Mouse (Mus musculus): ENCODE measurements around the gene Gm9507.
"Not testable (repeated sequence)": the region's sequence is repeated elsewhere in the genome, so short reads cannot be mapped to it uniquely, and the experiment has no call there.

The Gm9507 gene

DNA sequence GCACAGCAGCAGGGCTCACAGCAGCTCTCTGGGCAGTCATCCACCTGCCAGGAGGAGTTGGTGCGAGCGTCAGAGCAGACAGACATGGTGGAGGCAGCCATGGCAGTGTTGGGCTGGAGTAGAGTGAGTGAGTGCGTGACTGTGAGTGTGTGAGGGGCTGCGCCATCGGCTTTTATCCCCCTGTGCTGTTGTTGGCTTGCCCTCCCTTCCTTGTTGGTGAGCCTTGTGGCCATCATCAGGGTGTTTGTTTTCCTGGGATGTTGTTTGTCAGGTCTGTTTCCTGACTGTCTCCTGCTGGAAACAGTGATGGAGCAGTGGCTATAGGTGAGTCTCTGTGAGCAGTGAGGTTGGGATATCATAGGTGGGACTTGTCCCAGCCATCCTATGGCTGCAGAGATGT lies at the start of gene Gm9507:
Gene Gm9507, minus strand, starts transcription at position 101 of the 400 bp plus-strand sequence.
- no peak for DNase-seq

DNA sequence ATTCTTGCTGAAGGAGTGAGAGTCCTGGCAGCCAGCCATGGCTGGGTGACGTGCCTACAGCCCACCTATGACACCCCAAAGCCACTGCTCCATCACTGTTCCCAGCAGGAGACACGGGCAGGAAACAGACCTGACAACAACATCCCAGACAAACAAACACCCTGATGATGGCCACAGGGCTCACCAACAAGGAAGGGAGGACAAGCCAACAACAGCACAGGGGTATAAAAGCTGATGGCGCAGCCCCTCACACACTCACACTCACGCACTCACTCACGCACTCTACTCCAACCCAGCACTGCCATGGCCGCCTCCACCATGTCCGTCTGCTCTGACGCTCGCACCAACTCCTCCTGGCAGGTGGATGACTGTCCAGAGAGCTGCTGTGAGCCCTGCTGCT lies 40.9 kb upstream of the Gm9507 start, which contains the start of gene Gm10318:
Gene Gm10318, plus strand, starts transcription at position 301 of the 400 bp plus-strand sequence.
- DNase-seq: no peak

- no peak for DNase-seq
Observed at GRCm38 (mm10) chr10:77847538-77847937, 35.9 kb upstream of the Gm9507 start.

DNA sequence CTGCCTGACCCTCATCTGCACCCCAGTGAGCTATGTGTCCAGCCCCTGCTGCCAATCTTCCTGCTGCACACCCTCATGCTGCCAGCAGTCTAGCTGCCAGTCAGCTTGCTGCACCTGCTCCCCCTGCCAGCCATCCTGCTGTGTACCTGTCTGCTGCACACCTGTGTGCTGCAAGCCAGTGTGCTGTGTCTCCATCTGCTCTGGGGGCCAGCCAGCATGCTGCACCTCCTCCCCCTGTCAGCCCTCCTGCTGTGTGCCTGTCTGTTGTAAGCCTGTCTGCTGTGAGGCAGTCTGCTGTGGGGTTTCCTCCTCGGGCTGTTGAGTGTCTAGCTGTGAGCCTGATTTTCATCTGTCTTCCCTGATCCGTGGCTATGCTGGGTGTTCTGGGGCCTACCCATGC lies 35.3 kb upstream of the Gm9507 start:
- DNase-seq: no peak

DNA sequence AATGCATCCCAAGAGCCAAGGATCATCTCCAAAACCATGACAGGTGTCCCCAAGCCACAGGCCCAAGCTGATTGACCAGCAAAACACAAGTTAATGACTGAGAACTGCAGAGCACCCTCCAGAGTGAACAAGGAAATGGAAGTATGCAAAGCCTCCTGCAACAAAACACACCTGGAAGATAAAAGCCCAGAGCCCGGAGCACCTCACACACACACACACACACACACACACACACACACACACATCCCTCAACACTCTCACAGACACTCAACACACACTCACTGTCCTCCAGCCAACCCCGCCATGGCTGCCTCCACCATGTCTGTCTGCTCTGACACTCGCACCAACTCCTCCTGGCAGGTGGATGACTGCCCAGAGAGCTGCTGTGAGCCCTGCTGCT lies 34.9 kb upstream of the Gm9507 start, which contains the start of gene Gm36176:
Gene Gm36176, plus strand, starts transcription at position 301 of the 400 bp plus-strand sequence.
- no peak for DNase-seq

- DNase-seq: no peak
Observed at GRCm38 (mm10) chr10:77839006-77839405, 27.4 kb upstream of the Gm9507 start.

DNA sequence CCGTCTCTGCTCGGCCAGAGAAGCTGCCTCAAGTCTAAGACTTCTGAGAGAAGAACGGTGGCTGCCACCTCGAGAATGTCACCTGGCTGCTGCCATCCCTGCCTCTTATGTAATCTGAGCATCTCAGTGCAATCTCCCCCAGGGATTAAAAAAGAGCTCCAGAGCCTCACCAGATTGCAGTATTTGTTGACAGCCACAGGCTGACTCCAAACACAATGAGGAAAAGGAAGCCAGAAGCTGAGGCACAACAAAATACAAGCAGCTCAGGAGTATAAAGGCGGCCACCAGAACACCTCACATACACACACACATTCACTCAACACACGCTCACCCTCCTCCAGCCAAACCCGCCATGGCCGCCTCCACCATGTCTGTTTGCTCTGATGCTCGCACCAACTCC lies 24.0 kb upstream of the Gm9507 start, which contains the start of gene Krtap10-10:
Gene Krtap10-10, plus strand, starts transcription at position 301 of the 400 bp plus-strand sequence.
- no peak for DNase-seq

- no peak for DNase-seq
Observed at GRCm38 (mm10) chr10:77826951-77827350, 15.3 kb upstream of the Gm9507 start, which contains the start of gene Krtap10-4. Gene Krtap10-4, minus strand, starts transcription at chr10:77827095.

GRCm38 (mm10) chr10:77819203-77819602 lies 7.6 kb upstream of the Gm9507 start:
- DNase-seq: no peak

DNA sequence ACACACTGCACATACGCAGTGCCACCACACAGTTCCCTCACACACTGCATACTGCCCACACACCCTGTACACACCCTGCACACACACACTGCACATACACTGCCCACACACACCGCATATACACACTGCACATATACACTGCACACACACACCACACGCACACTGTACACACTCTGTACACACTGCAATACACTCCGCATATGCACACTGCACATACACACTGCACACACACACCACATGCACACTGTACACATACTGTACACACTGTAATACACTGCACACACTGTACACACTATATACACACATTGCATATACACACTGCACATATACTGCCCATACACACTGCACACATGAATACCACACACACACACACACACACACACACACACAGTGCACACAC lies 6.9 kb upstream of the Gm9507 start:
- no peak for DNase-seq

DNA sequence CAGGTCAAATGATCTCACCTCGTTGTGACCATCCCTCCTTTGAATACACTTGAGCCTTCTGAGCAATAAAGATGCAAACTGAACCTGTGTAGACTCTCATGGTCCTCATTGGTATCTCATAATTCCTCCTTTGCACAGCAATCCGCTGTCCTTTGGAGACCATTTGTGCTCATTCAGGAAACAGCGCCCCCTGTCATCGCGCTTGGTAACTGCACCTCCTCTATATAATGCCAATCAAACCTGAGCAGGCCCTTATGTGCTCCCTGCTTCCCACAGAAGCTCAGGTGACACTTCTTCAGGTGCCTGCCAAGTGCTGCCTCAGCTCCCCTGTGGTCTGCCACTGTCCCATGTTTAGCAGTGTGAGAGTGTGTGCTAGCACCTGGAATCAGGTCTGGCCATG lies 3.9 kb upstream of the Gm9507 start:
- DNase-seq: no peak

DNA sequence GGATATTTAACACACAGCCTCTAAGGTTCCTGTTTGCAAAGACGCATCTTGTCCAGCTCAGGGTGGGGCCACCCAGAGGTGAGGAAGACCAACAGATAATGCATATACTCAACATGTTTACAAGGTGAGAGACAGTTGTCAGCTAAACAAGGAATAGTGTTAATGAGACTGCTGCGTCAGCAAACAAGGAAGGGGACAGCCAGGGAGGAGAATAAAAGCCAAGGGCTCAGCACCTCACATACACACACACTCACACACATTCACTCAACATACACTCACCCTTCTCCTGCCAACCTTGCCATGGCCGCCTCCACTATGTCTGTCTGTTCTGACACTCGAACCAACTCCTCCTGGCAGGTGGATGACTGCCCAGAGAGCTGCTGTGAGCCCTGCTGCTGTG lies 2.7 kb upstream of the Gm9507 start, which contains the start of gene Gm2696:
Gene Gm2696, plus strand, starts transcription at position 301 of the 400 bp plus-strand sequence.
- DNase-seq: no peak

GRCm38 (mm10) chr10:77804095-77804494 lies 7.5 kb downstream of the Gm9507 start:
- no peak for DNase-seq

DNA sequence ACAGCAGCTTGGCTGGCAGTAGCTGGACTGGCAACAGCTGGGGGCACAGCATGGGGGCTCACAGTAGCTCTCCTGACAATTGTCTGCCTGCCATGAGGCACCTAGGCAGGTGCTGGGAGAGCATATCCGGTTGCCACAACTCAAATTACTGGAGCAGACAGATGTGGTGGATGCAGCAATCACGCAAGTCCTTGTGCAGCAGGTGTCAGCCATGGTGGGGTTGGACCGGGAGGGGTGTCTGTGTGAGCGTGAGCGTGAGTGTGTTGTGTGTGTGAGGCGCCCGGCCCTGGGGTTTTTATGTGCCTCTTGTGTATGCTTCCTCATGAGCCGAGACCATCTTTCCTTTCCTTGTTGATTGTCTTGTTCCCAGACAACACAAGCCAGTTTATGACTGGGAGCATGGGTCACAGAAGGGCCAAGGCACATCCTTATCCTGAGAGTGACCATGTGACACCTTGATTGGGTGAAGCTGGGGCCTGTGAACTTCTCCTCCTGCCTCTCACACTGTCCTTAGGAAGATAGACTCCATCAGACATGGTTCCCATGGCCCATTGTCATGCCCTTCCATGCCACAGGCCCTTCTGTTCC lies 12.6 kb downstream of the Gm9507 start, which contains the start of gene Gm19668:
Gene Gm19668, minus strand, starts transcription at position 213 of the 588 bp plus-strand sequence.
- no peak for DNase-seq

GRCm38 (mm10) chr10:77798164-77798920 lies 13.3 kb downstream of the Gm9507 start:
- DNase-seq: not testable (repeated sequence)

DNA sequence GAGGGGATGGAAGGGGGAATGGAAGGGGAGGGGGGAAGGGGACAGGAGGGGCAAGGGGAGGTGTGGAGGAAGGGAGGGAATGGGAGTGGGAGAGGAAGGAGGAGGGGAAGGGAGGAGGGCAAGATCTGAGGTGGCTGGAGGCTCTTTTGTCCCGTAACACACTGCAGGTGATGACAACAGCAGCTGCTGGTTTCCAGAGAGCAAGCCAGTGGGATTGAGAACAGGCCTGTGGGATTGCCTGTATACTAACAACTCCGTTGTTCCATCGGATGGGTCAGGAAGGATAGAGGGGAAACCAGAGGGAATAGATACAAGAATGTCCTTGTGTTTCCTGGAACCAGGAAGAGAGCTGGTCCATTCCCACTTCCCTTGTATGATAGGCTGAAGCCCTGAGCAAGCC lies 14.0 kb downstream of the Gm9507 start:
- no peak for DNase-seq

DNA sequence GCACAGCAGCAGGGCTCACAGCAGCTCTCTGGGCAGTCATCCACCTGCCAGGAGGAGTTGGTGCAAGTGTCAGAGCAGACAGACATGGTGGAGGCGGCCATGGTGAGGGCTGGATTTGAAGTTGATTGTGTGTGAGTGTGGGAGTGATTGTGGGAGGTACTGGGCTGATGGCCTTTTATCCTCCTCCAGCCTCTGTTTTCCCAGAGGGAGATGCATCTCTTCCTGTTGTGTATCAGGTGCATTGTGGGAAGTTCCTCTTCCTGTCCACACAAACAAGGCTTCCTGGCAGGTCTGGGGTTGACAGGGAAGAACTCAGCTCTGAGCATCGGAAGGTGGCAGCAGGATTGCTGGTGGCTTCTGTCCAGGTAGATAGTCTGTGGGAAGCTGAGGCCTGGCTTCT lies 16.7 kb downstream of the Gm9507 start, which contains the start of gene Gm9639:
Gene Gm9639, minus strand, starts transcription at position 101 of the 400 bp plus-strand sequence.
- no peak for DNase-seq

DNA sequence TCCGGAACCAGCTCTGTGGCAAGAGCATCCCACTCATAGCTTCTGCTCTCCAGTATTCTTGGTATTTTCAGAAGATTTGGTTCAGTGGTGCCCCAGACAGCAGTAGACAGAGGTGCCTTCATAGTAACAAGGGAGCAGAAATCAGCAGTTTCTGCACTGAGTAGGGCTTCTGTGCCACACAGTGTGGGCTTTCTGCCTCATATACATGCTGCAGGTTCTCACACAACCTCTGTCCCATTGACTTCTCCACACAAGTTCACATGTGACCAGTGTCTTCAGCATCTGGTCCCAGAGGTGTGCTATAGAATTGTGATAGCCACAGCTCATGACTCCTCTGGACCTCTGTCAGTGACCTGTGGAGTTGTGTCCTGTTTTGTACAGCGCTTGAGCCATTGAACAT lies 23.0 kb downstream of the Gm9507 start:
- no peak for DNase-seq

DNA sequence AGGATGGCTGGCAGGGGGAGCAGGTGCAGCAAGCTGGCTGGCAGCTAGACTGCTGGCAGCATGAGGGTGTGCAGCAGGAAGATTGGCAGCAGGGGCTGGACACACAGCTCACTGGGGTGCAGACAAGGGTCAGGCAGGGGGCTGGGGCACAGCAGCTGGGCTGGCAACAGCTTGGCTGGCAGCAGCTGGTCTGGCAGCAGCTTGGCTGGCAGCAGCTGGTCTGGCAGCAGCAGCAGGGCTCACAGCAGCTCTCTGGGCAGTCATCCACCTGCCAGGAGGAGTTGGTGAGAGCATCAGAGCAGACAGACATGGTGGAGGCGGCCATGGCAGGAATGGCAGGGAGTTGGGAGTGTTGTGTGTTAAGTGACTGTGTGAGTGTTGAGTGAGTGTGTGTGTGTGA lies 23.8 kb downstream of the Gm9507 start, which contains the start of gene Gm7137:
Gene Gm7137, minus strand, starts transcription at position 325 of the 400 bp plus-strand sequence.
- DNase-seq: not testable (repeated sequence)

DNA sequence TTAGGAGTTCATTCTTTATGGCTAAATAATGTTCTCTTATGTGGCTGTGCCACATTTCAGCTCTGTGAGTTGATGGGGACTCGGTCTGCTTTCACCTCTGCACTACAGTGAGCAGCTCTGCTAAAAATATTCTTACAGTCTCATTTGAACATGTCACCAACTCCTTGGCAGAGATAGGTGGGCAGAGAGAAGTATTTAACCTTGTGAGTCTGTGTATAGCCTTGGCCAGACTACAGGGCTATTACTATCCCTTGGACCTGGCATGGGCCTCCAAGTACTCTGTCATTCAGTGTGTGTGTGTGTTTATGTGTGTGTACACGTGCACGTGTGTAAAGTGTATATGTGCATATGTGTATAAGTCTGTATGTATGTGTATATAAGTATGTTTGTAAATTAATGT lies 28.2 kb downstream of the Gm9507 start:
- not testable (repeated sequence) for DNase-seq

- not testable (repeated sequence) for DNase-seq
Observed at GRCm38 (mm10) chr10:77782442-77782841, 29.2 kb downstream of the Gm9507 start, which contains the start of gene Gm3250. Gene Gm3250, minus strand, starts transcription at chr10:77782542.

- DNase-seq: not testable (repeated sequence)
Observed at GRCm38 (mm10) chr10:77776844-77777243, 34.8 kb downstream of the Gm9507 start, which contains the start of gene Gm7138. Gene Gm7138, minus strand, starts transcription at chr10:77776944.

- not testable (repeated sequence) for DNase-seq
Observed at GRCm38 (mm10) chr10:77772142-77772541, 39.5 kb downstream of the Gm9507 start.
